Mouse (Mus musculus) spleen, adult 12 weeks (tissue): ENCODE measurements around the gene Fam89a.
A peak's percentile ranks its signal among the peaks of the same experiment; 100 is the strongest.

Experiments
- DNase-seq: peaks from one replicate; pipeline ENCODE4 v3.0.0; 2022; ENCODE audit warnings: low spot score

Gene Fam89a

GRCm38 (mm10) chr8:124752325-124752862, 762 bp upstream of the Fam89a start:
- DNase-seq, result no peak

- no peak for DNase-seq
These were observed 441 bp downstream of the Fam89a start for GRCm38 (mm10) chr8:124751191-124751590.

- DNase-seq, result no peak
These were observed 5.0 kb downstream of the Fam89a start for GRCm38 (mm10) chr8:124746661-124747060.

GRCm38 (mm10) chr8:124739268-124739667, 12.4 kb downstream of the Fam89a start:
- DNase-seq, result no peak

GRCm38 (mm10) chr8:124735371-124735911, 16.2 kb downstream of the Fam89a start:
- DNase-seq, result no peak

GRCm38 (mm10) chr8:124732828-124733227, 18.8 kb downstream of the Fam89a start:
- DNase-seq, result no peak

- DNase-seq, result no peak
These were observed 27.3 kb downstream of the Fam89a start for GRCm38 (mm10) chr8:124724301-124724700.

- DNase-seq, result peak; percentile 94
These were observed 29.6 kb downstream of the Fam89a start, which contains the start of the genes Ttc13 and Arv1 for GRCm38 (mm10) chr8:124721862-124722515. Gene Ttc13 (minus strand): TSS chr8:124721983. Gene Arv1 (plus strand): TSS chr8:124722139.

GRCm38 (mm10) chr8:124720938-124721861, 30.4 kb downstream of the Fam89a start:
- no peak for DNase-seq

- DNase-seq, result no peak
These were observed 31.5 kb downstream of the Fam89a start for GRCm38 (mm10) chr8:124720133-124720532.

GRCm38 (mm10) chr8:124715736-124716135, 35.9 kb downstream of the Fam89a start:
- DNase-seq, result no peak

GRCm38 (mm10) chr8:124713207-124713606, 38.4 kb downstream of the Fam89a start:
- DNase-seq, result no peak

- no peak for DNase-seq
These were observed 45.8 kb downstream of the Fam89a start for GRCm38 (mm10) chr8:124705823-124706222.

- DNase-seq, result no peak
These were observed 47.3 kb downstream of the Fam89a start for GRCm38 (mm10) chr8:124704376-124704775.

- DNase-seq, result no peak
These were observed 48.1 kb downstream of the Fam89a start for GRCm38 (mm10) chr8:124703526-124703925.

GRCm38 (mm10) chr8:124702183-124702582, 49.4 kb downstream of the Fam89a start:
- no peak for DNase-seq

- no peak for DNase-seq
These were observed 50.6 kb downstream of the Fam89a start for GRCm38 (mm10) chr8:124701023-124701422.

GRCm38 (mm10) chr8:124700271-124700670, 51.4 kb downstream of the Fam89a start:
- DNase-seq, result no peak

- no peak for DNase-seq
These were observed 56.1 kb downstream of the Fam89a start for GRCm38 (mm10) chr8:124695424-124696100.

GRCm38 (mm10) chr8:124691706-124692105, 59.9 kb downstream of the Fam89a start:
- DNase-seq, result no peak
